Mouse (Mus musculus) neural tube, embryonic 11.5 days (tissue): ENCODE measurements around the gene L1td1. TPM values are rescaled to one million over a fixed set of nuclear protein-coding genes. Genes with fewer than 3 reads are reported as not detected.

Experiments used
- ATAC-seq: fragments of 200-750 bp; cut with Nextera tagmentation; 2 replicates; pipeline ENCODE4 v1.8.0; 2017; ENCODE audit warnings: moderate number of reproducible peaks, mild to moderate bottlenecking, moderate TSS enrichment, moderate library complexity; ENCODE audit not compliant: insufficient read depth, low FRiP score, low TSS enrichment
- DNase-seq: peaks from one replicate; pipeline ENCODE4 v3.0.0-alpha.2; 2015; ENCODE audit warnings: low spot score
- H3K27ac ChIP-seq: fragments of 300-500 bp; sonication (generic); 2 replicates; pipeline ENCODE4 v1.5.1; 2014; ENCODE audit warnings: low read depth, mild to moderate bottlenecking, low read length
- H3K27me3 ChIP-seq: fragments of 300-500 bp; sonication (generic); 2 replicates; pipeline ENCODE4 v1.6.1; 2014; ENCODE audit warnings: mild to moderate bottlenecking, low read length, mixed read lengths; ENCODE audit not compliant: control insufficient read depth, insufficient read depth
- H3K36me3 ChIP-seq: fragments of 300-500 bp; sonication (generic); 2 replicates; pipeline ENCODE4 v1.6.1; 2014; ENCODE audit warnings: mild to moderate bottlenecking, low read length, moderate library complexity, mixed read lengths; ENCODE audit not compliant: control insufficient read depth, insufficient read depth
- H3K4me1 ChIP-seq: fragments of 300-500 bp; sonication (generic); 2 replicates; pipeline ENCODE4 v1.6.1; 2014; ENCODE audit warnings: low read length, mixed read lengths; ENCODE audit not compliant: control insufficient read depth, insufficient read depth
- H3K4me2 ChIP-seq: fragments of 300-500 bp; sonication (generic); 2 replicates; pipeline ENCODE4 v1.6.1; 2014; ENCODE audit warnings: low read depth, mild to moderate bottlenecking, moderate library complexity
- H3K4me3 ChIP-seq: fragments of 300-500 bp; sonication (generic); 2 replicates; pipeline ENCODE4 v1.5.1; 2014; ENCODE audit warnings: low read depth, low read length
- H3K9ac ChIP-seq: fragments of 300-500 bp; sonication (generic); 2 replicates; pipeline ENCODE4 v1.6.1; 2014; ENCODE audit warnings: mild to moderate bottlenecking, low read length
- H3K9me3 ChIP-seq: fragments of 300-500 bp; sonication (generic); 2 replicates; pipeline ENCODE4 v1.6.1; 2016; ENCODE audit warnings: low read length; ENCODE audit not compliant: control insufficient read depth
- WGBS: fragments of 180-500 bp; shearing (Covaris S2); extraction: QIAGEN DNeasy Blood & Tissue Kit; methylation state at CpG from one replicate; pipeline ENCODE4 v1.1.7; 2014; 5-methylcytosine and 5-hydroxymethylcytosine counted together
- polyA plus RNA-seq: library from polyadenylated mRNA; unstranded; fragments of >200 nt; fragmentation: Nextera tagmentation; extraction: Ambion mirVana; gene quantifications from 2 replicates; pipeline ENCODE4 v1.2.1, GENCODE M21; 2014

Gene L1td1
- polyA plus RNA-seq, 1 experiment from 2014 or later = not detected

- H3K4me1 ChIP-seq = peaks cover 4% of the 10 kb centered on the region; the same call in 1 of the 2 replicates
- no peak overlapping the region for H3K9ac ChIP-seq
- 7% methylated on average over 3 of the region's 3 CpGs for WGBS
- no peak overlapping the region for H3K4me2 ChIP-seq
- no peak for ATAC-seq
- H3K27me3 ChIP-seq = no peaks in the 10 kb centered on the region
- H3K9me3 ChIP-seq = no peaks in the 10 kb centered on the region
- no peak overlapping the region for H3K27ac ChIP-seq
- no peak overlapping the region for H3K4me3 ChIP-seq
- no peak for DNase-seq
- no peaks in the 10 kb centered on the region for H3K36me3 ChIP-seq
These were observed 59.7 kb downstream of the L1td1 start for GRCm38 (mm10) chr4:98786281-98786680.

Other genes starting within 250 kb of the L1td1 start
- 0.98 and 0.99 TPM in 2 replicates for gene Kank4, start 90.8 kb downstream of the L1td1 start, polyA plus RNA-seq
- not detected in 2 replicates for gene I0C0044D17Rik, start 97.1 kb downstream of the L1td1 start, polyA plus RNA-seq
- gene Usp1, start 197.1 kb downstream of the L1td1 start, polyA plus RNA-seq = 114 and 120 TPM in 2 replicates